Mouse (Mus musculus): Measurements from ENCODE around the gene Nxnl2.

DNA sequence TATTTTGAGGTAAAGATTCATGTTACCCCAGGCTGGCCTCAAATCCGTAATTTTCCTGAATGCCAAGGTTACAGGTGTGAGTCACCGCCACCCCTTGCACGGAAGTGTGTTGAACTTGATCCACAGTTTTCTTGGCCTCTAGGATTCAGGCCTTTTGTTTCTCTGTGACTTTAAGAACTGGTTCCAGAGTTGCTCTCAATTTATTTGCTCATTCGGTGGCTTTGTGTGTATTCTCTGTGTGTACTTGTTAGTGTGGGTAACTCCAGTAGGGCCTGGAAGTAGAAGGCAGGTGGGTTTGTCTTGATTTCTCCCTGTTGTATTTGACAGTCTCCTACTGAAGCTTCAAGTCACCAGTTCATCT is 17.2 kb upstream of the Nxnl2 start:
- TF ChIP-seq POLR2A (IDR thresholded peaks at IDR 0.05; ENCODE audit: borderline replicate concordance, extremely low read depth, low read depth, low read length) (no peak), CTCF (IDR thresholded peaks at IDR 0.05; ENCODE audit: insufficient read depth, low read length) (no peak)

Data from lung, adult 2 months (tissue).